Mouse (Mus musculus) myocyte (in vitro differentiated cells): Measurements from ENCODE around the gene Cdc42ep5. TPM values are rescaled to one million over a fixed set of nuclear protein-coding genes. Genes with fewer than 3 reads are reported as not detected.

Source experiments
- H3K27me3 ChIP-seq: one replicate; pipeline ENCODE4 v1.6.1; 2011; ENCODE audit not compliant: control insufficient read depth, insufficient read depth, insufficient read length
- H3K36me3 ChIP-seq: one replicate; pipeline ENCODE4 v1.6.1; 2011; ENCODE audit not compliant: control insufficient read depth, insufficient read depth
- H3K4me2 ChIP-seq: one replicate; pipeline ENCODE4 v1.6.1; 2011; ENCODE audit warnings: low read depth, control low read depth
- H3K4me3 ChIP-seq: one replicate; pipeline ENCODE4 v1.5.1; 2011; ENCODE audit warnings: mild to moderate bottlenecking, control low read depth, moderate library complexity
- H3K79me2 ChIP-seq: one replicate; pipeline ENCODE4 v1.6.1; 2011; ENCODE audit not compliant: control insufficient read depth, insufficient read depth
- H3ac ChIP-seq: one replicate; pipeline ENCODE4 v1.6.1; 2011; ENCODE audit not compliant: control insufficient read depth, insufficient read length
- CEBPB ChIP-seq: IDR thresholded peaks from 2 replicates; pipeline ENCODE4 v1.6.1; 2011; ENCODE audit warnings: mild to moderate bottlenecking, moderate library complexity; ENCODE audit not compliant: poor library complexity, insufficient read depth, severe bottlenecking
- E2F4 ChIP-seq: IDR thresholded peaks from one replicate; pipeline ENCODE4 v1.6.1; 2011; ENCODE audit warnings: mild to moderate bottlenecking, control low read depth, moderate library complexity; ENCODE audit not compliant: insufficient read depth
- MAX ChIP-seq: IDR thresholded peaks from one replicate; pipeline ENCODE4 v1.6.1; 2011; ENCODE audit warnings: low read depth, mild to moderate bottlenecking, control low read depth
- MYOD1 ChIP-seq, 3 experiments: IDR thresholded peaks; one replicate each; pipeline ENCODE4 v1.6.1; 2011; ENCODE audit warnings: control low read depth in 2 of 3, low read depth in 2 of 3, mild to moderate bottlenecking in 2 of 3, moderate library complexity in 1 of 3; ENCODE audit not compliant: insufficient read length in 2 of 3, control insufficient read depth in 1 of 3
- MYOG ChIP-seq, 3 experiments: IDR thresholded peaks; one replicate each; pipeline ENCODE4 v1.6.1; 2011; ENCODE audit warnings: control low read depth in 2 of 3, low read depth in 2 of 3, mild to moderate bottlenecking in 2 of 3; ENCODE audit not compliant: insufficient read length in 2 of 3, control insufficient read depth in 1 of 3, insufficient read depth in 1 of 3
- POLR2A ChIP-seq: IDR thresholded peaks from one replicate; pipeline ENCODE4 v1.6.1; 2011; ENCODE audit warnings: low read depth, mild to moderate bottlenecking, control low read depth, moderate library complexity; ENCODE audit not compliant: insufficient read length
- POLR2AphosphoS2 ChIP-seq: IDR thresholded peaks from one replicate; pipeline ENCODE4 v1.6.1; 2011; ENCODE audit warnings: low read depth, control low read depth; ENCODE audit not compliant: insufficient read length
- REST ChIP-seq: IDR thresholded peaks from one replicate; pipeline ENCODE4 v1.6.1; 2011; ENCODE audit warnings: mild to moderate bottlenecking, control low read depth, moderate library complexity; ENCODE audit not compliant: insufficient read depth, insufficient read length
- SRF ChIP-seq: IDR thresholded peaks from one replicate; pipeline ENCODE4 v1.6.1; 2011; ENCODE audit warnings: low read depth; ENCODE audit not compliant: control insufficient read depth, insufficient read length
- TCF12 ChIP-seq: IDR thresholded peaks from one replicate; pipeline ENCODE4 v1.6.1; 2011; ENCODE audit warnings: mild to moderate bottlenecking, control low read depth; ENCODE audit not compliant: poor library complexity, insufficient read depth, severe bottlenecking
- TCF3 ChIP-seq: IDR thresholded peaks from one replicate; pipeline ENCODE4 v1.6.1; 2011; ENCODE audit warnings: low read depth, control low read depth; ENCODE audit not compliant: insufficient read length
- USF1 ChIP-seq: IDR thresholded peaks from one replicate; pipeline ENCODE4 v1.6.1; 2011; ENCODE audit warnings: low read depth, mild to moderate bottlenecking, control low read depth, moderate library complexity
- polyA plus RNA-seq: library from polyadenylated mRNA; unstranded; fragments of >200 nt; fragmentation: generic; extraction: Trizol; gene quantifications from one replicate; pipeline ENCODE4 v1.2.1, GENCODE M21; 2012; ENCODE audit warnings: missing spikeins

The Cdc42ep5 gene
- polyA plus RNA-seq, 1 experiment = 26.5 TPM

GRCm38 (mm10) chr7:4148341-4149208 is 16.1 kb downstream of the Cdc42ep5 start:
- Histone ChIP-seq H3K36me3 (peaks cover 15% of the 10 kb centered on the region), H3ac (peak overlapping the region; percentile 58)
- no peak for TF ChIP-seq REST
- TF ChIP-seq MAX = no peak
- no peak for TF ChIP-seq E2F4
- peak; percentile 73 for TF ChIP-seq POLR2AphosphoS2
- no peak for TF ChIP-seq TCF3

GRCm38 (mm10) chr7:4147836-4148235 is 16.8 kb downstream of the Cdc42ep5 start:
- Histone ChIP-seq H3ac (peak overlapping the region; percentile 58), H3K27me3 (no peaks in the 10 kb centered on the region), H3K36me3 (peaks cover 17% of the 10 kb centered on the region), H3K4me2 (peak overlapping the region; percentile 73), H3K79me2 (no peaks in the 10 kb centered on the region), H3K4me3 (no peak overlapping the region)
- TF ChIP-seq REST (no peak), POLR2AphosphoS2 (no peak), POLR2A (no peak), USF1 (no peak), E2F4 (no peak), CEBPB (no peak), MYOG (IDR thresholded peaks at IDR 0.05; ENCODE audit: control insufficient read depth in 1 of 3, insufficient read depth in 1 of 3, insufficient read length in 2 of 3, low read depth in 2 of 3) (no peak), SRF (no peak)

More at GRCm38 (mm10) chr7:4148341-4149208, 16.1 kb downstream of the Cdc42ep5 start:
- H3K27me3 ChIP-seq = no peaks in the 10 kb centered on the region
- H3K4me2 ChIP-seq = peak overlapping the region; percentile 73
- H3K4me3 ChIP-seq = peak overlapping the region; percentile 76
- no peaks in the 10 kb centered on the region for H3K79me2 ChIP-seq

- Histone ChIP-seq H3K4me2 (no peak overlapping the region), H3ac (no peak overlapping the region), H3K79me2 (no peaks in the 10 kb centered on the region), H3K27me3 (no peaks in the 10 kb centered on the region), H3K36me3 (peaks cover 21% of the 10 kb centered on the region), H3K4me3 (no peak overlapping the region)
- no peak for TF ChIP-seq TCF12
- TF ChIP-seq POLR2A = peak; percentile 22
- no peak for TF ChIP-seq MYOD1 (IDR thresholded peaks at IDR 0.05; ENCODE audit: control insufficient read depth in 1 of 3, insufficient read length in 2 of 3, low read depth in 2 of 3)
- TF ChIP-seq POLR2AphosphoS2 = peak; percentile 77
- TF ChIP-seq TCF3 = no peak
Observed at GRCm38 (mm10) chr7:4147371-4147770, 17.3 kb downstream of the Cdc42ep5 start.

- Histone ChIP-seq H3K79me2 (no peaks in the 10 kb centered on the region), H3K36me3 (peaks cover 27% of the 10 kb centered on the region), H3K4me2 (no peak overlapping the region), H3K4me3 (no peak overlapping the region), H3ac (no peak overlapping the region), H3K27me3 (no peaks in the 10 kb centered on the region)
- no peak for TF ChIP-seq SRF
- no peak for TF ChIP-seq MYOG (IDR thresholded peaks at IDR 0.05; ENCODE audit: control insufficient read depth in 1 of 3, insufficient read depth in 1 of 3, insufficient read length in 2 of 3, low read depth in 2 of 3)
- no peak for TF ChIP-seq REST
- TF ChIP-seq USF1 = no peak
- TF ChIP-seq TCF3 = no peak
- TF ChIP-seq E2F4 = no peak
- no peak for TF ChIP-seq TCF12
- TF ChIP-seq POLR2AphosphoS2 = no peak
- no peak for TF ChIP-seq MAX
- no peak for TF ChIP-seq MYOD1 (IDR thresholded peaks at IDR 0.05; ENCODE audit: control insufficient read depth in 1 of 3, insufficient read length in 2 of 3, low read depth in 2 of 3)
- no peak for TF ChIP-seq POLR2A
- no peak for TF ChIP-seq CEBPB
Observed at GRCm38 (mm10) chr7:4146241-4147180, 18.1 kb downstream of the Cdc42ep5 start.

GRCm38 (mm10) chr7:4145552-4146190 is 19.0 kb downstream of the Cdc42ep5 start:
- Histone ChIP-seq H3K79me2 (no peaks in the 10 kb centered on the region), H3K4me3 (no peak overlapping the region), H3ac (no peak overlapping the region), H3K4me2 (no peak overlapping the region), H3K36me3 (peaks cover 31% of the 10 kb centered on the region), H3K27me3 (no peaks in the 10 kb centered on the region)
- TF ChIP-seq MYOD1 (IDR thresholded peaks at IDR 0.05; ENCODE audit: control insufficient read depth in 1 of 3, insufficient read length in 2 of 3, low read depth in 2 of 3) (no peak), MAX (no peak), TCF3 (no peak)
